Mouse (Mus musculus): ENCODE results near the gene Mmel1.

Gene Mmel1

DNA sequence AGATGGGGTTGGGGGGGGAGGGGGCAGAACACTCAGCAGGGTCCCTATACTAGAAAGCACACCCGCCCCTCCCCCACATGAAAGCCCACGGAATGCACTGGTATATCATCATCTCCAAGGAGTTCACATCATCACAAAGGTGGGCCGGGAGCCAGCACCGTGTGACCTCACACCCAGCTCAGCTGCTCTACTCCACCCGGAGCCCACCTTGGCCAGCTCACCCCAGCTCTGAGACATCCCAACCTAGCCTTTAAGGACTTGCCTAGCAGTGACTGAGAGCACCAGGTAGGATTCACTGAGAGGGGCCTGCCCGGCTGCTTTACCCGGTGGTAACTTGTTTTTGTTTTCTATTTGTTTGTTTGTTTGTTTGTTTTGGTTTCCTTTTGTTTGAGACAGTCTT is at the start of gene Mmel1:
Gene Mmel1 (plus strand): TSS at position 146 of the 400 bp plus-strand sequence.
- no peak for DNase-seq (ENCODE audit: low read depth, low spot score)

DNA sequence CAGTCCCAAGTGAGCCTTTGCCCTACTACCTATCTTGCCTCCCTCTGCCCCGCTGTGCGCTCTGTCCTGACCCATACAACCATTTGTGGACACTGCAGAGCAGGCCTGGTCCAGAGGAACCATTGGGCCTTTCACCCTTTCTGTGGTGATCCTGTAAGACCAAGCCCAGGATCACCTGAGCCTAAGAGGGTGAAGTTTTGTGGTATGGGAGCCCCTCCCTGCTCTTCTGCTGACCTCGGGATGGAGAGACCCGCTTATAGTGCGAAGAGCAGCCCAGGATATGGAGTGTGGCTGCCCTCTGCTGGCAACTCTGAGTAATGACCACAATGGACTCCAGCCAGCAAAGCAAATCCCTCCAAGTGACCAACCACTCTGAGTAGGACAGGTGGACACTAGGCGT is 43.7 kb upstream of the Mmel1 start:
- DNase-seq (ENCODE audit: low read depth, low spot score) = no peak

DNA sequence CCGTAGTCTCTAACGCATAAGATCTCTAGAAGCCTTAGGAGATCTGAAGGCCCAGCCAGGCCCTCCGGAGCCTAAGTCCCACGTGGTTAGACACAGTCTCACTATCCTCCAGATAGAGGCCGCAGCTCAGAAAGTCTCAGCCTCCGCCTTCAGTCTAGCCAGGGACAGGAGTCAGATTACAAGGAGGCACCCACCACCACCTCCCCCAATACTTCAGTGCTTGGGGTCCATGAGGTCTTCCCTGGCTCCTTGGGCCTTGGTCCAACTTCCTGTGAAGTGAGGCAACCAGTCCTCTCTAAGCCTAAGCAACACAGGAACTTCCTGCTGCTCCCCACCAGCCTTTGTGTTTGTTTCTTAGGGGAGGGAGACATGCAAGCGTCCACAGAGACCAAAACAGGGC is 43.2 kb upstream of the Mmel1 start:
- no peak for DNase-seq (ENCODE audit: low read depth, low spot score)

DNA sequence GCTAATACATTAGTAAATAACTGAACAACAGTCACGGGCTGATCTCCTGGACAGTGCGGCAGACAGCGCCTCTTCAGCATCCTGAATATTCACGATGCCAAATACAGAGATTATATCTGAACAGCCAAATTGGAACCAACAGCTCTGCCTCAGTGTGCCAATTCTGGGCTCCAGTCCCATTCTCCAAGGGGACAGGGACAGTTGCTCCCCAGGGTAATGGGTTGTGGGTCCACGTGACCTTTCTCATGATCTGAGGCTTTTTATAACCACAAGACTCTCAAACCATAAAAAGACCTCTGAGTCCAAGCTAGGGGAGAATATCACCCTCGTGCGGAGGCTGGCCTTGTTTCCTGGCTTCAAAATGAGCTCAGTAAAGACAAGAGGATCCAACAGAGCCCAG is 42.2 kb upstream of the Mmel1 start:
- no peak for DNase-seq (ENCODE audit: low read depth, low spot score)

DNA sequence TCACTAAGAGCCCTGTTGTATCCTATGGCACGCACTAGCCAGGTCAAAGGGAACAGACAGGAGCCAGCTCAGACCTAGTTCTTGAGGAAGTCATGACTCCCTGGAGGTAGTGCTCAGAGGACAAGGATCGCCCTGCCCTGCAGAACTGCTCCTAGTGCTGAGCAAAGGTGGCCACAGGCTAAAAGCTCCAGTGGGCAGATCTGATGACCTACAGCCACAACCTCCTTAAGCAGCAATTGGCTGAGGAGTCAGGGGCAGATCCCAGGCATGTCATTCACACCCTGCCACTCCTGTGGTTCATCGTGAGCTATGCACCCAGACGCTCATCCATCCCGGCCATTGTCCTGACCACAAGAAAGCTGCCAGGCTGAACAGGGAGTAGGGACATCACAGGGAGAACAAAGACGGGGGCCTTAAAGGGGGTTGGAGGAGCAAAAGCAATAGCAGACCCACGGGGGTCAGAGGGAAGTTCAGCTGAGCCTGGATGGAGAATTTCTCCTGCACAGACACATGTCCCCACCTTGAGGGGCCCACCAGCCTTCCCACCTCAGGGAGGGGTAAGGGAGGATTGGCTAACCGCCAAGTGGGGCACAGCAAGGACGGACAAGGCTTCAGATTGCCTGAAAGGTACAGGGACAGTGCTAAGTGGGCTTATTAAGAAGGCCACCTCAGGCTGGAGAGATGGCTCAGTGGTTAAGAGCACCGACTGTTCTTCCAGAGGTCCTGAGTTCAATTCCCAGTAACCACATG is 41.3 kb upstream of the Mmel1 start:
- no peak for DNase-seq (ENCODE audit: low read depth, low spot score)

DNA sequence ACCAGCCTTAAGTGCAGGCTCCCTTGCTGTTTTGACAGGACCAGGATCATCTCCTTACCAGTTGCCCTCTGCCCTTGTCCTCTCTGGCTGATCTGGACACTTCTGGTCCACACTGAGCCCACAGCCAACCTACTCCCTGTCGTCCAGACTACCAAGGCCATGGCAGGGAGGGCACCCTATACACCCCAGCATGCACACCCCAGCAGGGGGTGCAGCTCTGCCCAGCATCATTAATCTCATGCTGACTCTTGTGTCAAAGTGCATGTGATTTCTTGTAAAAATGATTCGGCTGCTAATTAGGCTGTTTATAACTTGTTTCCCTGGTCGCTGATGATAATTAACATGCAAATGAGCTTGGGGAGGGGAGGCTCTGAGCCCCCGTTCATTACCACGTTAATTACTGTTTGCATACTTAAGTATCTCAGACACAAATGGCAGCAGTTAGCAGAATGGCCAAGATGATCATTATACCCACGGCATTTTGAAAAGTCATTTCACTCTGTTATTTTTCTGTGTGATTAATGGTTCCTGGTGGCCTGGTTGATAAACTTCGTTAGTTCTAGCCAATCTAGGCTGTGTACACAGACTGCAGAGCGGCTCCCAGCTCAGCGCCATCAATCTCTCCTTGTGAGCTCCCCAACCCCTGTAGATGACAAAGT is 37.3 kb upstream of the Mmel1 start:
- no peak for DNase-seq (ENCODE audit: low read depth, low spot score)

DNA sequence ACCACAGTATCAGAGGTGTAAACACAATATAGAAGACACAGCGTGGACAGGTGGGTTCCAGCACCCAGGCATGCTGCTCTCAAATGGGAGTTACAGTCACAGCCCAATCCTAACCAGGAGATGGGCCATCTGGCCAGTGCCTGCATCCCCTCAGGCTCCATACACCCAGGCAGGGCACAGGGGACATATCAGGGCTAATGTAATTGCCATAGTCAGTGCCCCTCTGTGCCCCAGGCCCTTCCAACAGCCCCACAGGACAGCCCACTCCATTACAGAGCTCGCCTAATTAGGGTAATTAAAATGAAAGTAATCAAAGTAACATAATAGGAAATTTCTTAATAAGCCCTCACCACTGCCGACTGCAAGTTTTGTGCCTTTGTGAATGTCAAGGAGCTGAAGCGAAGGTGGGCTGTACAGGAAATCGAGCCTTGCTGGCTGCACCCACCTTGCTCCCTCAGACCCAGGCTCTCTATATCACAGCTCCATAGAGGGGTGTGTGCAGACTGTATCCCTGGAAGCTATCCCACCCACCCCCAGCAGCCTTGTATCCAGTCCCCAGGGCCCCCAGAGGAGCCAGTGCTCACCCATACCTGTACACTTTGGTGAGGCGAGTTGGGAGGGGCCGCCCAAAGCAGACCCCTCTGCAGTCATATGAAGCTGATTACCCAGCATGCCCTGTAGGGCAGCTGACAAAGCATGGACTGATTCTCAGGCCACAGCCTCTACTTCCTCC is 33.0 kb upstream of the Mmel1 start:
- no peak for DNase-seq (ENCODE audit: low read depth, low spot score)

DNA sequence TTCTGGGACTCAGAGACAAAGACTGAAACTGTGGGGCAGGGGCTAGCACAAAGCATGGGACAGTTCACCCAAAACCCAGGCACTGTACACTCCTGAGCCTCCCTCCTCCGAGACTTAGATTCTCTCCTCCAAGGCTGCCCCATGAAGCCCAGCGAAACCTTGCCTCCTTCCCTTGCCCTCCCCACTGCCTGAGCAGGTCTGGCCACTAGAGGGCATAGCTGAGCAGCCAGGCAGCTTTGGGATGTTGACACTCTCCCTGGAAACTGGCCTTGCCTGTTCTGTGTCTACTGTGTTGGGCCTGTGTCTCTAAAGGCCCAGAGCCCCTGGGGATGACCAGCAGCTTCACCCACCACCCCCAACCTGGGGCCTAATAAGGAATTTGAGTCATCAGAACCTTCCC is 32.2 kb upstream of the Mmel1 start, which contains the start of gene Ttc34:
Gene Ttc34 (plus strand): TSS at position 290 of the 400 bp plus-strand sequence.
- DNase-seq (ENCODE audit: low read depth, low spot score) = no peak

DNA sequence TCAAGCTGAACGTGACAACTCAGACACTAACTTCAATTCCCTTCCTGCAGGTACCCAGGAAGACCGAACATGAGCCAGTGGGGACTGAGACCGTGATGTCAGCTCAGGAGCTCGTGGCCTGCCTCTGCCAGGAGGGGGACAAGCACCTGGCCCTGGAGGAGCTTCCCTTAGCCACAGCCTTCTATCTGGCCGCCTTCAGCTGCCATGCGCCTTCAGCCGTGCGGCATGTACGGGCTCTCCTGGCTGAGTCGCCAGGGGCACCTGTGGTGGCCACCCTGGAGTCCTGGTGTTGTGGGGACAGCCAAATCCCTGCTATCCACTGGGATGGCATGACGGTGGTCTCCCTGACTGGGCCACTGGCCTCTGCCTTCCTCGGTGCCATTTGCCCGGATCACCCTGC is 30.6 kb upstream of the Mmel1 start:
- no peak for DNase-seq (ENCODE audit: low read depth, low spot score)

DNA sequence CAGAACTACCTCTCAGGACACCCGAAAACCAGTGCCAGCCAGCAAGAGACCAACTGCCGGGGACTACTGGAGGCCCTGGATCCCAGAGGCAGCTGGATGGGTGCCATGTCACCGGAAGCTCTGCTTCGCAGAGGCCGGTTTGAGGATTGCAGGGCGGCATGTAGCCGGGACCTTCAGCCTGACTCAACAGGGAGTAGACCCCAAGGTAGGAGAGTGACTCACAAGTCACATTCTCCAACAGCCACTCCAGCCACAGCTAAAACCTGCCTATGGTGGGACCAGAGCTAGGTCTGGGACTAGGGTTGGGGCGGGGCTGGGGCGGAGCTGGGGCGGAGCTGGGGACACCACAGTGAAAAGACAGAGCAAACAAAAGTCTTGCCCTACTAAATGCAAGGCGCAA is 30.0 kb upstream of the Mmel1 start:
- no peak for DNase-seq (ENCODE audit: low read depth, low spot score)

DNA sequence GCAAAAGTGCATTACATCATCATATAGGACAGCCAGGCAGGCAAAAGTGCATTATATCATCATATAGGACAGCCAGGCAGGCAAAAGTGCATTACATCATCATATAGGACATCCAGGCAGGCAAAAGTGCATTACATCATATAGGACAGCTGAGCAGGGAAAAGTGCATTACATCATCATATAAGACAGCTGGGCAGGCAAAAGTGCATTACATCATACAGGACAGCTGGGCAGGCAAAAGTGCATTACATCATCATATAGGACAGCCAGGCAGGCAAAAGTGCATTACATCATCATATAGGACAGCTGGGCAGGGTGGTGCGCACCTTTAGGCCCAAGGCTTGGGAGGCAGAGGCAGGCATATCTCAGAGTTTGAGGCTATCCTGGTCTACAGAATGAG is 16.7 kb upstream of the Mmel1 start:
- no peak for DNase-seq (ENCODE audit: low read depth, low spot score)

DNA sequence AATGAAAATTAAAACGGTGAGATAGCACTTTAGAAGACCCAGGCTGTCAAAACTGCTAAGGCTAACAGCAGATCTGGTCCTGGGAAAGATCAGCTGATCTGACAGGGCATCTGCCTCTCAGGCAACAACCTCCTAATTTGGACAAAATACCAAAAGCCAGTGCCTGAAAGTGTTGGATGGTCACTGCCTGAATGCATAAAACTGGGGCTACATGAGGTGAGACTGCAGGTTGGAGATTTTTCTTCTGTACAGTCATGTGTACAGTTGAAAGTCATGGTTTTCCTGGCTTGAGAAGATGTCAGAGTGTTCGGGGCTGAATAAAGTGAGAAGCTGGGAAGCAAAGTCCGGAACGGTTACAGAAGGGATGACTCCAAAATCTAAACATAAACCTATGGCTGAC is 15.5 kb upstream of the Mmel1 start:
- DNase-seq (ENCODE audit: low read depth, low spot score) = no peak

DNA sequence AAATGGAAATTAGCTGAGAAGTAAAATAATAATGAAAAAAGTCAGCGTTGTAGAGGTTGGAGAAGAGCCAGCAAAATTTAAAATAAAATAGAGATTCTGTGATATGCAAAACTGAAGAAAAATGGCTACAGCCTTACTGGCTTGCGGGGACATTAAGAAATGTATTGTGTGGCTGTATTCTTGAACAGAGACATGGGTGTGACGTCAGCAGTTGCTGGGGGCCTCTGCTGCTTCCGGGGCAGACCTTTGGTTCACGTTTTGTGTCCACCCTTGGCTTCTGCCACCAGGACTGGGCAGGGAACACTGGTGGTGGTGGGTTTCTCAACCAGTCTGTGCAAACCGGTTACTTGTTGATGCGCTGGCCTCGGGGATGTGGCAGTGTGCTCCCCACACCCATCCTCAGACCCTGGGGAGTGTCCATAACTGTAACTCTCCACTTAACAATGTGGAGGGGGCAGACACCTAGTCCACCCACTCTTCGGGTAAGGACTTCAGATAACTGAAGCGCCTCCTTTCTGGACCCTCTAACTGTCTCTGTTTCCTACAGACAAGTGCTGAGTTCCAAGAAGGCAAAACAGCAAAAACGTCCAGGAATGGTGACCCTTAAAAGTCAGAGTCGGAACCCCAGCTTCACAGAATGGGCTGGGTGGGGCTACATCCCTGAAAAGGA is 14.6 kb upstream of the Mmel1 start:
- no peak for DNase-seq (ENCODE audit: low read depth, low spot score)

DNA sequence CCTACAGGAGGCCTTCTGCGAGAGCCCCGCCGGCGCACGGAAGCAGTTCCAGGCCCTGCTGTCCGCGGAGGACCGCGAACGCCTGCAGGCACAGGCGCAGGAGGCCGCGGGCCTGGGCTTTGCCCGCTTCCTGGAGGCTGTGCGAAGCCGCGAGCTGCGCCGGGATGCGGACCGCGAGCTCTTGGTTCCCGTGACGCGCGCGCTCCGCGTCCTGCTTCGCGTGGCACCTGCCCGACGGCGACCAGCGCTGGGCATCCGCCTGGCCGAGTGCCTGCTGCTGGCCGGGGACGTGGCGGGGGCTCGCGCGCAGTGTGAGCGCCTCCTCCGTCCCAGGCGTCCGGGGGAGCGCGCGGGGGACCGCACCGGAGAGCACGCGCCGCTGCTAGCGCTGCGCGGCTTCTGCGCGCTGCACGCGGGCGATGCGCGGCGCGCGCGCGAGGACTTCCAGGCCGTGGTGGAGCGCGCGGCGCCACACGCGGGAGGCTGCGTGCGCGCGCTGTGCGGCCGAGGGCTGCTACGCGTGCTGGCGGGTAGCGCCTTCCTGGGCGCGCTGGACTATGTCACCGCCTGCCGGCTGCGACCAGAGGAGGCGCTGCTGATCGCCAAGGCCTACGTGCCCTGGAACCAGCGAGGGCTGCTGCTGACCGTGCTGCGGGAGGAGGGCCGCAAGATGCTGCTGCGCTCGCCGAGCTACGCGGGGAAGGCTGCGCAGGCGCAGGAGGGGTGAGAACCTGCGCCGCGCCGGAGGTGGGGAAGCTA is 13.5 kb upstream of the Mmel1 start:
- peak; percentile 95 for DNase-seq (ENCODE audit: low read depth, low spot score)

DNA sequence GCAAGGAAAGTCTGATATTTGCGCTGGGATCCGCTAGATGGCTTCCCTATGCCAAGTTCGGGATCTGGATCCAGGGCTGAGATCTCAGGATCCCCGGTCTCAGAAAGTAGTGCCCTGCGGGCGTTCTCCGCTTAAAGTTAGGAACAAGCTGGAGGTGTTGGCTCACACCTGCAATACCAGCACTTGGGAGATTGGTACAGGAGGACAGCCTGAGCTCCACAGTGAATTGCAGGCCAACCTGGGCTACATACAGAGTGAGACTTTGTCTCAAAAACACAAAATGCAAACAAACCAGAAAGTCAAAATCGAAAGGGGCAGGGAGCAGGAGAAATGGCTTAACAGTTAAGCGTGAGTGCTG is 12.9 kb upstream of the Mmel1 start:
- no peak for DNase-seq (ENCODE audit: low read depth, low spot score)

DNA sequence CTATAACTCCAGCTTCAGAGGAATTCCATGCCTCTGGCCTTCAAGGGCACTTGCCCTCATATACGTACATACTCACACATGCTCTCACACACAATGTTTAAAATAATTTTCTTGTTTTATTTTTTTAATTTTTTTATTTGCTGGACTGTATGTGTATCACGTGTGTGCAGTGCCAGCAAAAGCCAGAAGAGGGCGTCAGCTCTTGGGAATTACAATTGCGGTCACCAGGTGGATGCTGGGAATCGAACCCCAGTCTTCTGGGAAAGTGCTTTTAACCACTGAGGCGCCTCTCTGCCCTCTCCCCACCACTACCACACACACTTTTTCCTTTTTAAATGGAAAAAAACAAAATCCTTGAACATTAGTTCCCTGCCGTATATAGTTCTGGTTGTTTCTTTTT is 12.5 kb upstream of the Mmel1 start:
- DNase-seq (ENCODE audit: low read depth, low spot score) = no peak

DNA sequence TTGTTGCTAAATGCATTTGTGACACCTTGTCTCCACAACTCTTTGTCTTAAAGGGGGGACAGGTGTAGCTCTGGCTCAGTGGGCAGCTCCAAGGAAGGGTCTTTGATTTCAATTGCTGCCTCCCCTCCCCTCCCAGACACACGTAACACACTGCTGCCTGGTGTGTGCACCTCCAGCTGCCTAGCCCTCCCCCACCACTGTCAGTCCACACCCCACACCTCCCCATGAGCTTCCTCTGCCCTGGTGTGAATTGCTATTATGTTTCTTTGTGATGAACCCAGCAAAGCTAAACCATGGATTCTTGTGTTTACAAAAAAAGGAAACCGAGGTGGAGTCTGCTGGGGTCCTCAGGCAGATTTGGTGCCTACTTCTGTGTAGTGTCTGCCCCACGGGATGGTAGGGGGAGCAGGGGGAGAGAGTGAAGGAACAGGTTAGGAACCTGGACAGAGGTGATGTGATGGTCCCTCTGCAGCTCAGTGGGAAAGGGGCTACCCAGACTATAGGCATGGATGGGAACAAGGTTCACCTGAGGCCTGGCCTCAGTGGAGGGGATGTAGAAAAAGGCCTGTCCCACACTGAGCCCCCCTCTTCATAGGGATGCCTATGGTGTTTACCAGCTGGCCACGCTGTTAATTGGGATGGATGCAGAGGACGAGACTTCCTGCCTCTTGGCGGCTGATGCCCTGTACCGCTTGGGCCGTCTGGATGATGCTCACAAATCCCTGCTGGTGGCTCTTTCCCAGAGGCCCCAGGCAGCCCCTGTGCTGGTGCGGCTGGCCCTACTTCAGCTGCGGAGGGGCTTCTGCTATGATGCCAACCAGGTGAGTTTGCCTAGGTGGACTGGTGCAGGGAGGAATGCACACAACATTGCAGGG is 11.8 kb upstream of the Mmel1 start:
- no peak for DNase-seq (ENCODE audit: low read depth, low spot score)

DNA sequence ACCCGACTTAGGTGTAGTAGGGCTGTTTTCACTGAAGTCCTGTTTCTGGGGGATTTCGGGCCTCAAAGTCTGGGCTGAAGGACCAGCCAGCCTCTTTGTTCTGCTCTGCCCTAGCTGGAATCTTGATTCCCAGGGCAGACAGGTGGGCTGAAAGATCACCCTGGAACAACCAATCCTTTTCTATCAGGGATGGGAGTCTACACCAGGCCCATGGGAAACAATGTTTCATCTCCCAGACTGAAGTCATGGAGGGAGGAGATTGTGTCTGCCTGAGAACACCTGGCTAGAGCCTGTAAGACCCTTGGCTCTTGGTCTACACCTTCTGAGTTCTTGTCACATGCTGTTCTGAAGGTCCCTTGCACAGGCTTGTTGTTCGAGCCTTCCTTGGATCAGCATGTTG is 10.8 kb upstream of the Mmel1 start:
- no peak for DNase-seq (ENCODE audit: low read depth, low spot score)

DNA sequence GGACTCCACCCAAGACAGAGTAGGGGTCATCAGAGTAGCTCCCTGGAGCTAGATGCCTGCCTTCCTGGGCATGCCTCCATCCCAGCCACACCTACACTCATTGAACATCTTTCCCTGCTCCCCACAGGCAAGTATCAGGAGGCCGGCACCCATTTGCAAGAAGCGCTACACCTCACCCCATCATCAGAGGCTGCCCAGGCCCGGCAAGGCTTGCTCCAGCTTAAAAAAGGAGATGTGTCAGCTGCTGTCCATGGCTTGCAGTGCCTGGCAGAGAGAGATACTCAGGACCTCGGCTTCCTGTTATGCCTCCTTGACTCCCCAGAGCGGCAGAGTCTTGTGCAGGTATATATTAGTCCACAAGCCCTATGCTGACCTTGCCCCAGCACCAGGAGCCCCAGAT is 7.4 kb upstream of the Mmel1 start:
- no peak for DNase-seq (ENCODE audit: low read depth, low spot score)

DNA sequence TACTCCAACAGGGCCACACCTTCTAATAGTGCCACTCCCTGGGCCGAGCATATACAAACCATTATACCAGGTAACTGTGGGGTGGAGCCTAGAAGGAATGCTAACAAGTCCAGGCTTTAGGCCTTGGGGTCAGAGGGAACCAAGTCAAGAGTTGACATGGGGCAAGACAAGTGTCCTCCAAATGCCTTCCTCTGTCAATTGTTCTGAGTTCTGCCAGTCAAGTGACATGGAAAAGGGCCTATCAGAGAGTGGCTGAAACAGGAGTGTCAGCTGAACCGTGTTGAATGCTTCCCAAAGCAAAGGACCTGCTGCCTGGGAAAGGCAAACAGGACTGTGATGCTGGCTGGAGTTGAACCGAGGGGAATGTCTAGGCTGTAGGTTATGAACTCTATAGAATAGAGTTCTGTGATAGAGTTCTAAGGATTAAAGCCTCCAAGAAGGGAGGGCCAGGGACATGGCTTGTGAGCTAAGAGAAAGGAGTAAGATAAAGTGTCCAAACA is 5.9 kb upstream of the Mmel1 start:
- DNase-seq (ENCODE audit: low read depth, low spot score) = no peak
